In the genomic region with DNA sequence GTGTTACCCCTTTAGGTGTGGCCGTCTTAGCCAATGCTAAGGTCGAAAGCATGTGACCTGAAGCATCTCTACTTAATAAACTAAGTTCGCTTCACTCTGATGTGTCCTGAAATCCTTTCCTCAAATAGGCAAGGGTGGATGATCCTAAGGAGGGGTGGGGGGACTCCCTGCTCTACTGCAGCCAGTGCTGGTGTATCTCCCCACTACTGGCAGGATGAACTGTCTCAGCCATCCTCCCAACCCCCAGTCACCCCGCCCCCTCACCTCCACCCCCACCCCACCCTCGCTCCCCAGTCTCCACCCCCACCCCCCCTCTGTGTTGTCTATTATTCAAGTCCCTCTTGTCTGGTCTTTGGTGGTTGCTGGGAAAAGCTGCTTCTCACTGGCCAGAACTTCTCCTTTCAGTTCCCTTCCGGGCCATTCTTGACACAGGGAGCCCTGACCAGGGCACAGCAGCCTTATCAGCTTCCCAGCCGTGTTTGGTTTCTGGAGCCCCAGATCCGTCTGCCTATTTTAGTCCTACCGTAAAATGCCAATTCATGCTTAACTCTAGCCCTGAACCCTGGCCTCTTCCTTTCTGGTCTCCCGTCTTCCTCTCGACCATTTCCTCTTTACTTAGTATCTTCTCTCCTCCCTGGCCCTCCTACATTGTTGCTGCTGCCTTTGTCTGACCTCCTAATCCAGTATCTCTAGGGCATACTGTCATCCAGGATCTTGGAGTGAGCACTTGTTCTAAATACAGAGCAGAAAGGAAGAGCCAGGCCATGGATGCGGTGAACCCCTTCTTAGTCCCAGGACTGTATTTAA, we compare ENCODE assay signal across 10 mouse cellular contexts. TPM values are rescaled to one million over a fixed set of nuclear protein-coding genes. Genes with fewer than 3 reads are reported as not detected.
DNase-seq lines count a peak whose midpoint lies in the region; ATAC-seq and TF ChIP-seq lines count a peak whose summit lies in the region.
"Had no signal": no experiment of that assay in that cellular context is flagged by ENCODE, and none has a peak within 500 bp of the region (broad histone marks: within the 10 kb centered on the region; RNA-seq: fewer than 3 reads in every experiment).

No protein-coding gene starts in this region.

- 42% methylated on average over 12 of the region's 12 CpGs for WGBS in stomach, embryonic 15.5 days
- WGBS in hindbrain, embryonic 10.5 days, result 35% methylated on average over 12 of the region's 12 CpGs

- no peak overlapping the region for H3K4me3 ChIP-seq in bone marrow macrophage, adult 2 months (ENCODE audit: insufficient read depth, low read length)
- no peak overlapping the region for H3K4me3 ChIP-seq in stomach, embryonic 15.5 days (replicated peaks)
- H3K4me3 ChIP-seq in hindbrain, embryonic 10.5 days, result no peak overlapping the region
- H3K4me3 ChIP-seq: heart, adult 2 months had no signal

- H3K36me3 ChIP-seq in stomach, embryonic 15.5 days, result no peaks in the 10 kb centered on the region
- H3K36me3 ChIP-seq in hindbrain, embryonic 10.5 days, result no peaks in the 10 kb centered on the region

- no peak for TF ChIP-seq POLR2A in bone marrow macrophage, adult 2 months (IDR thresholded peaks at IDR 0.05; ENCODE audit: borderline replicate concordance, low read depth, low read length)

- H3K27ac ChIP-seq in bone marrow macrophage, adult 2 months (ENCODE audit: insufficient read depth, low read depth, low read length), result peak overlapping the region; percentile 81
- H3K27ac ChIP-seq in stomach, embryonic 15.5 days, result 0 out of 2 replicates have a peak overlapping the region, but pooled peaks have one; percentile 2
- no peak overlapping the region for H3K27ac ChIP-seq in hindbrain, embryonic 10.5 days
- H3K27ac ChIP-seq: heart, adult 2 months had no signal

- H3K27me3 ChIP-seq in stomach, embryonic 15.5 days (replicated peaks), result no peaks in the 10 kb centered on the region
- H3K27me3 ChIP-seq in hindbrain, embryonic 10.5 days (ENCODE audit: insufficient read depth, poor library complexity, severe bottlenecking), result no peaks in the 10 kb centered on the region

- ATAC-seq in stomach, embryonic 15.5 days (ENCODE audit: insufficient read depth, low FRiP score, low read depth), result peak; percentile 68

- H3K4me1 ChIP-seq in bone marrow macrophage, adult 2 months (ENCODE audit: control insufficient read depth, insufficient read depth, low read length), result peaks cover 48% of the 10 kb centered on the region
- H3K4me1 ChIP-seq in stomach, embryonic 15.5 days, result 0 out of 2 replicates have a peak, but pooled peaks cover 3% of the 10 kb centered on the region
- H3K4me1 ChIP-seq in hindbrain, embryonic 10.5 days (replicated peaks), result peaks cover 26% of the 10 kb centered on the region

- no peak for TF ChIP-seq CTCF in bone marrow macrophage, adult 2 months (IDR thresholded peaks at IDR 0.05; ENCODE audit: low read depth, low read length)

- DNase-seq in left cerebral cortex, adult 11 months (ENCODE audit: low spot score), result peak; percentile 15
- no peak for DNase-seq in left cerebral cortex, adult 9 months (ENCODE audit: low spot score in 2 of 2)
- DNase-seq in induced T-regulatory cell, adult 2 months (ENCODE audit: low read depth), result peak; percentile 32
- DNase-seq in urinary bladder, postnatal 14 days (ENCODE audit: low spot score), result no peak
- no peak for DNase-seq in hindbrain, embryonic 10.5 days (ENCODE audit: low spot score)
- no peak for DNase-seq in thymus, postnatal 4 days
- DNase-seq: layer of hippocampus, postnatal 36 days had no signal

- H3K4me2 ChIP-seq in stomach, embryonic 15.5 days, result no peak overlapping the region

- H3K9me3 ChIP-seq in stomach, embryonic 15.5 days, result no peaks in the 10 kb centered on the region
- no peaks in the 10 kb centered on the region for H3K9me3 ChIP-seq in hindbrain, embryonic 10.5 days

- no peak overlapping the region for H3K9ac ChIP-seq in stomach, embryonic 15.5 days

RNA-seq across cellular contexts. Expression of a gene that starts 4.4 kb away (rescaled TPM):
- polyA plus RNA-seq in bone marrow macrophage, adult 2 months (2012; ENCODE audit: insufficient read depth, insufficient read length, missing spikeins), result 132 and 135 TPM in 2 replicates
- 7.1 TPM in 2 replicates for polyA plus RNA-seq in stomach, embryonic 15.5 days (2015; fragmentation: Nextera tagmentation; extraction: Ambion mirVana)
- polyA plus RNA-seq in hindbrain, embryonic 10.5 days (2016; fragmentation: Nextera tagmentation; extraction: Ambion mirVana), result 4.0 and 4.5 TPM in 2 replicates

RNA-seq across cellular contexts. Expression of a gene that starts 13.9 kb away (rescaled TPM):
- polyA plus RNA-seq in bone marrow macrophage, adult 2 months (2012; ENCODE audit: insufficient read depth, insufficient read length, missing spikeins), result 4.9 and 5.1 TPM in 2 replicates
- 273 and 329 TPM in 2 replicates for polyA plus RNA-seq in stomach, embryonic 15.5 days (2015; fragmentation: Nextera tagmentation; extraction: Ambion mirVana)
- 1.6 and 2.8 TPM in 2 replicates for polyA plus RNA-seq in hindbrain, embryonic 10.5 days (2016; fragmentation: Nextera tagmentation; extraction: Ambion mirVana)

RNA-seq across cellular contexts. Expression of a gene that starts 37.0 kb away (rescaled TPM):
- polyA plus RNA-seq in bone marrow macrophage, adult 2 months (2012; ENCODE audit: insufficient read depth, insufficient read length, missing spikeins), result 94.1 and 103 TPM in 2 replicates
- 37.8 and 41.9 TPM in 2 replicates for polyA plus RNA-seq in stomach, embryonic 15.5 days (2015; fragmentation: Nextera tagmentation; extraction: Ambion mirVana)
- polyA plus RNA-seq in hindbrain, embryonic 10.5 days (2016; fragmentation: Nextera tagmentation; extraction: Ambion mirVana), result 5.7 and 6.5 TPM in 2 replicates

RNA-seq across cellular contexts. Expression of a gene that starts 55.4 kb away (rescaled TPM):
- polyA plus RNA-seq in bone marrow macrophage, adult 2 months (2012; ENCODE audit: insufficient read depth, insufficient read length, missing spikeins), result 11.5 and 14.9 TPM in 2 replicates
- 4.0 and 4.4 TPM in 2 replicates for polyA plus RNA-seq in stomach, embryonic 15.5 days (2015; fragmentation: Nextera tagmentation; extraction: Ambion mirVana)
- polyA plus RNA-seq in hindbrain, embryonic 10.5 days (2016; fragmentation: Nextera tagmentation; extraction: Ambion mirVana), result 0.05 and 0.11 TPM in 2 replicates

RNA-seq across cellular contexts. Expression of a gene that starts 58.6 kb away (rescaled TPM):
- polyA plus RNA-seq in bone marrow macrophage, adult 2 months (2012; ENCODE audit: insufficient read depth, insufficient read length, missing spikeins), result 466 and 503 TPM in 2 replicates
- polyA plus RNA-seq in stomach, embryonic 15.5 days (2015; fragmentation: Nextera tagmentation; extraction: Ambion mirVana), result 194 and 215 TPM in 2 replicates
- 231 and 240 TPM in 2 replicates for polyA plus RNA-seq in hindbrain, embryonic 10.5 days (2016; fragmentation: Nextera tagmentation; extraction: Ambion mirVana)

Comparison
In these comparisons a context has a peak if more than half of its experiments do, and no peak if none do; other contexts are left out.
1. DNase-seq: peak in left cerebral cortex, adult 11 months (single experiment) and induced T-regulatory cell, adult 2 months (single experiment); none in left cerebral cortex, adult 9 months (0 of 2), urinary bladder, postnatal 14 days (single experiment), hindbrain, embryonic 10.5 days (single experiment) and thymus, postnatal 4 days (single experiment).
2. RNA of a gene that starts 4.4 kb away (polyA plus RNA-seq): 132 to 135 TPM in bone marrow macrophage, adult 2 months; 7.1 TPM in stomach, embryonic 15.5 days and 4.0 to 4.5 TPM in hindbrain, embryonic 10.5 days; every median in the first group is over 10 times any median in the second.
3. RNA of a gene that starts 13.9 kb away (polyA plus RNA-seq): 273 to 329 TPM in stomach, embryonic 15.5 days; 4.9 to 5.1 TPM in bone marrow macrophage, adult 2 months and 1.6 to 2.8 TPM in hindbrain, embryonic 10.5 days; every median in the first group is over 10 times any median in the second.